Mouse (Mus musculus): ENCODE results near the gene Pigc.

The Pigc gene

GRCm38 (mm10) chr1:161976255-161977182, 7.5 kb downstream of the Pigc start:
- DNase-seq (ENCODE audit: extremely low read depth, insufficient read length, low spot score) = peak; percentile 46

DNA sequence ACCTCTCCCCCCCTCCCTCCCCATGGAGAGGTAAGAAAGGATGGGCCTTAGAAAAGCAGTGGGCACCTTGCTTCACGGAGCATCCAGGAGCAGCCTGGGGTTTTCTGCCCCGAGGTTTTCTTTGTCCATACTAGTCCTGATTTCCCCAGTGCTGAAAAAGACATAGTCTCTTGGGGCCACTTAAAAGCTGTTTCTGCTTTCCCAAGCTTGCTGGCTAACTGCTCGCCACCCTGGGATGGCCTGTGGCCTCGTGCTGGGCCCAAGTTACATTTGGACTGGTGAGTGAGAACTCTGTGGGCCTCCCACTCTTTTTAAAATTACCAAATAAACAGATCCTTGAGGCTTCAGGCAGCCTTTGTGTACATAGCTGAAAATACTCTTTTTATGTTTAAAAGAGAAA, 8.3 kb downstream of the Pigc start:
- DNase-seq (ENCODE audit: extremely low read depth, insufficient read length, low spot score) = no peak

DNA sequence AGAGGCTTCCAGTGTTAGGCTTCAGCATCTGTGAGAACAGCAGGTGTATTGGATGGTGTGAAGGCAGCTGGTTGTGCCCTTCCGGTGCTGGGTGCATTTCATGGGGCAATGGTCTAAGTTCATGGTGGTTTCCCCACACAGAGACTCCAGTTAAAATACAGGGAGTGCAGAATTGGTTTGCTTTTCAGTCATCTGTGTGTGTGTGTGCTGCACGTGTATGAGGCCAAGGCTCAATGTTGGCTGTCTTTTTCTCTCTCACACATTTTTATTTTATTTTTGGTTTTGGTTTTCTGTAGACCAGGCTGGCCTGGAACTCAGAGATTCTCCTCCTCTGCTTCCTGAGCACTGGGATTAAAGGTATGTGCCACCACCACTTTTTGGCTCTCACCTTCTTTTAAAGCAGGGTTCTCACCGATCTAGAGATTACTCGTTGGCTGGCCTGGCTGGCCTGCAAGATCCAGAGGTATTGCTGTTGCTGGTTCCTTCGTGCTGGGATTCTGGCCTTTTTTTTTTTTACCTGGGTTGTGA, 9.3 kb downstream of the Pigc start:
- no peak for DNase-seq (ENCODE audit: extremely low read depth, insufficient read length, low spot score)

DNA sequence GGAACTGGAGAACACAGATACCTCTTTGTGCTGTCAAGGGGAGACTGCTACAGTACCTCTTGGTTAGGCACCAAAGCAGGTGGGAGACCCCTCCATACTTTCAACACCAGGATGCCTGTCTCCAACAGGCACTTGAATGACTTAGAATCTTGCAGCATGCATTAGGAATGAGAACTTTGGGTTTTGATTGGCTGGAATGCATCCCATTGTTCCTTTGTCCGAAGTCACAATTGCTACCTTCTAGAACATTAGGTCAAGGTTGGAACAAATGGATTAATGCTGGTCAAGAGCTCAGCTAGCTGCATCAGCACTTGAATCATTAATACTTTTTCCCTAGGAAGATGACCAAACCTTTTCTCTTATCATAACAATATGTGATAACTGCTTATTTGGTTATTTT, 10.6 kb downstream of the Pigc start, which contains the start of gene 4930558K02Rik:
4930558K02Rik (minus strand) TSS at position 101 of the 400 bp plus-strand sequence.
- no peak for DNase-seq (ENCODE audit: extremely low read depth, insufficient read length, low spot score)

GRCm38 (mm10) chr1:161980046-161980445, 11.1 kb downstream of the Pigc start:
- DNase-seq (ENCODE audit: extremely low read depth, insufficient read length, low spot score) = no peak

DNA sequence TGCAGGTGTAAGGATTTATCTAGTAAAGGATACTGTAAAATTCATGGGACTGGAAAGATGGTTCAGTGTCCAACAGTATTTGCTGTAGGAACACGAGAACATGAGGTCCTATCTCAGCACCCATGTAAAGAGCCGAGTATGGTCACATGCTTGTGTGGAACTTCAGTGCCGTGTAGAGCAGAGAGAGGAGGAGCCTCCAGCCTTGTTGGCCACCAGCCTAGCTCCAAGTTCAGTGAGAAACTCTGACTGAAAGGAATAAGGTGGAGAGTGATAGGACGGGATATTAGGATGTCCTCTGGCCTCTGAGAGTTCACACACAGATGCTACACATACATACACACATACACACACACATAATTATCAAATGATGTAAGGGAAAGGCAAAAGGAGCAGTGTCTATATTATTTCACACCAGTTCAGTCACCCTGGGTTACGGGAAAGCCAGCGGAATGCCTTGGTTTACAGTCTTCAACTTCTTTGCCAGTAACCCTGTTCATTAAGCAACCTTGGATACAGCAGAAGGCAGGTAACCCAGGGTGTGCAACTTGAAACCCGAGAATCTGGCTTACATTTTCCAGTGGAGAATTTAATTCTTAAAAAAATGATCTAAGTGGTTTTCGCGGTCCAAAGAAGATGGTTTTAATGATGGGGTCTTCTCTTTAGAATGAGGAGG, 11.8 kb downstream of the Pigc start:
- no peak for DNase-seq (ENCODE audit: extremely low read depth, insufficient read length, low spot score)

GRCm38 (mm10) chr1:161983451-161983850, 14.5 kb downstream of the Pigc start:
- no peak for DNase-seq (ENCODE audit: extremely low read depth, insufficient read length, low spot score)

- DNase-seq (ENCODE audit: extremely low read depth, insufficient read length, low spot score) = no peak
Measured at GRCm38 (mm10) chr1:161983979-161984566, 15.1 kb downstream of the Pigc start.

- DNase-seq (ENCODE audit: extremely low read depth, insufficient read length, low spot score) = no peak
Measured at GRCm38 (mm10) chr1:161990684-161991578, 21.9 kb downstream of the Pigc start.

GRCm38 (mm10) chr1:161991846-161992245, 22.9 kb downstream of the Pigc start:
- no peak for DNase-seq (ENCODE audit: extremely low read depth, insufficient read length, low spot score)

- no peak for DNase-seq (ENCODE audit: extremely low read depth, insufficient read length, low spot score)
Measured at GRCm38 (mm10) chr1:161992389-161992788, 23.4 kb downstream of the Pigc start.

GRCm38 (mm10) chr1:161998781-161999180, 29.8 kb downstream of the Pigc start:
- DNase-seq (ENCODE audit: extremely low read depth, insufficient read length, low spot score) = no peak

DNA sequence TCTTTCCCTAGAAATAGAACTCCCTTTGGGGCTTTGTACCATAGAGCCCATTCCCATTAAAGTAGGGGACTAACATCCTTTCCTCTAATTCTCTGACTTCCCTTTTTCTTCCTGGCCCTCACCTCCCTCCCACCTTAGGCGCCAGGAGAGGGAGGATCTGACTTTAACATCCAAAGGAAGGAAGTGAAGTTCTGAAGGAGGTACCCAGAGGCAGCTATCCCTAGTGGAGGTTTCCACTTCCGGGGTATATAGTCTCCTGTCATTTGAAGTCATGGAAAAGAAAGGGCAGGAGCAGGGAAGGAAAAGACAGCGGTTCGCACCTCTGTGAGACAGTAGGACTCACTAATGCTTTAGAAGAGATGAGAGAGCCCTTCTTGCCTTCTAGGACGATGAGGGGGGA, 30.4 kb downstream of the Pigc start:
- no peak for DNase-seq (ENCODE audit: extremely low read depth, insufficient read length, low spot score)

DNA sequence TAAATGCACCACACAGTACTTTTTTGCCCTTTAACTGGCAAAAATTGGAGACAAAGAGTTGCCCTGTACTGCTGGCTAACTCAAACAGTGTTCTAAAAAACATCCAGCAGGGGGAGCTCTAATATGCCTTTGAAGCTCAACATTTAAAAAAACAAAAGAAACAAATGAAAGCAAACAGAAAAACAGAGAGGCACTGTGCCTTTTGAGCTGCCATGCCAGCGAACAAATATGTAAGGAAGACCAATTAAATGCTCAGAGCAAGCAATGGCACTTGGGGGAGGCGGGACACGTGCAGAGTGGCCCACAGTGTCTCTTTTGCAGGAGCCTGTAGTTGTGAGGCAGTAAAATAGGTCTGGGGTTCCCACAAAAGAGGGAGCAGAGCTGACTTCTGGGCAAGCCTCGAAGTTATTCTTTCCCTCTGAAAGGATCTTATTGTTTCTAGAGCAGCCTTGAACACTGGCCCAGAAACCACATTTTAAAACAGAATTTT, 30.9 kb downstream of the Pigc start:
- peak; percentile 37 for DNase-seq (ENCODE audit: extremely low read depth, insufficient read length, low spot score)

GRCm38 (mm10) chr1:162001328-162001727, 32.3 kb downstream of the Pigc start:
- DNase-seq (ENCODE audit: extremely low read depth, insufficient read length, low spot score) = no peak

GRCm38 (mm10) chr1:162003729-162004517, 34.9 kb downstream of the Pigc start:
- no peak for DNase-seq (ENCODE audit: extremely low read depth, insufficient read length, low spot score)

- DNase-seq (ENCODE audit: extremely low read depth, insufficient read length, low spot score) = no peak
Measured at GRCm38 (mm10) chr1:162004518-162004780, 35.5 kb downstream of the Pigc start.

DNA sequence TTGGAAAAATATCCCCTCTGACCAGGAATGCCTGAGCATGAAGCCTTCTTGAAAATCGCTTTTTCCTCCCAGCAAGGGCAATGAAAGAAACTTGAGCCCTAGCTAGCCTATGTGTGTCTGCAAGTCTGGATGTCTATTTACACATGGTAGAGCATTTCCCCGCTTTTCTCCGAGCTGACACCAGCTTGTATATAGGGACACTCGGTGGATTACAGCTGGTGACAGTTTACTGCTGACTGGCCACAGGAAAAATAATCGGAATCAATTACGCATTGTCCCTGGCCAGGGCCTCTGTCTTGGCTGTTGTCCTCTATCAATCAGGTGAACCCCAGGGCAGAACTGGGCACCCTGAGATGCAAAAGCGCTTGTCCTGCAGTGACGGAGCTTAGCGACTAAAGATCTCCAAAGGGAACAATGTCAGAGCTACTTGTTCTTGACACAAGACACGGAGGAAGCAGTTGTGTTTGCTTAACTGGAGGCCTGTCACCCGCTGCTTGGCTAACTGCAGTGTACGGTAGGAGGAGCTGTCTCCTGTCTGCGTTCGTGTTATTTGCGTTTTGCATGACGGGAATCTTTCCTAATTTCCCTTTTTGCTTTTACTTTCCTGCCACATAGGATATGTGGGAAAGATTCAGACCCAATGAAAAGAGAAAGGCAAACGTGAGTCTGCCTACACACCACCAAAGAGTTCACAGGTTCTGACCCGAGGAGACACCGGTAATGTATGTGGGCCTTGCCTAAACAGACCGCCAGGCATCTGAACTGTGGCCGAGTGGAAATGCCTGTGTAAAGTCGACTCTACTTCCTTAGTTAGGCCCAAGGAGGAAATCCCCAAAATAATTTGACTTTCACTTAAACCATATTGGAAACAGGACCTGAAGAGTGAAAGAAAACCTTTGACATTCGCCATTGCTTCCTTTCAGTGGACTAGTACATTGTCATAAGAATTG, 36.1 kb downstream of the Pigc start:
- DNase-seq (ENCODE audit: extremely low read depth, insufficient read length, low spot score) = no peak
